Mouse (Mus musculus): Measurements from ENCODE around the gene Efcab5.
"Not testable (repeated sequence)": the region's sequence is repeated elsewhere in the genome, so short reads cannot be mapped to it uniquely, and the experiment has no call there.

The Efcab5 gene

GRCm38 (mm10) chr11:77096991-77097390, 91.8 kb downstream of the Efcab5 start:
- DNase-seq (ENCODE audit: low spot score in 2 of 2), result no peak

GRCm38 (mm10) chr11:77096581-77096980, 92.2 kb downstream of the Efcab5 start:
- DNase-seq (ENCODE audit: low spot score in 2 of 2), result no peak

GRCm38 (mm10) chr11:77095206-77095605, 93.6 kb downstream of the Efcab5 start:
- DNase-seq (ENCODE audit: low spot score in 2 of 2), result no peak

GRCm38 (mm10) chr11:77094136-77094535, 94.6 kb downstream of the Efcab5 start:
- no peak for DNase-seq (ENCODE audit: low spot score in 2 of 2)

GRCm38 (mm10) chr11:77093208-77093607, 95.6 kb downstream of the Efcab5 start:
- no peak for DNase-seq (ENCODE audit: low spot score in 2 of 2)

GRCm38 (mm10) chr11:77089162-77089561, 99.6 kb downstream of the Efcab5 start:
- DNase-seq (ENCODE audit: low spot score in 2 of 2), result no peak

GRCm38 (mm10) chr11:77087004-77087403, 101.8 kb downstream of the Efcab5 start:
- DNase-seq (ENCODE audit: low spot score in 2 of 2), result no peak

- no peak for DNase-seq (ENCODE audit: low spot score in 2 of 2)
Measured at GRCm38 (mm10) chr11:77084001-77084682, 104.6 kb downstream of the Efcab5 start.

GRCm38 (mm10) chr11:77079361-77079760, 109.4 kb downstream of the Efcab5 start:
- no peak for DNase-seq (ENCODE audit: low spot score in 2 of 2)

GRCm38 (mm10) chr11:77078273-77079134, 110.3 kb downstream of the Efcab5 start, which contains the start of gene Nsrp1:
Nsrp1 (minus strand) TSS chr11:77078435.
- peak; percentile 92 to 94 for DNase-seq (ENCODE audit: low spot score in 2 of 2)

- peak in 1 of 2 experiments; percentile 6 for DNase-seq (ENCODE audit: low spot score in 2 of 2)
Measured at GRCm38 (mm10) chr11:77077792-77078191, 111.0 kb downstream of the Efcab5 start.

- not testable (repeated sequence) for DNase-seq (ENCODE audit: low spot score in 2 of 2)
Measured at GRCm38 (mm10) chr11:77077331-77077730, 111.4 kb downstream of the Efcab5 start.

- DNase-seq (ENCODE audit: low spot score in 2 of 2), result no peak
Measured at GRCm38 (mm10) chr11:77070721-77071120, 118.0 kb downstream of the Efcab5 start.

GRCm38 (mm10) chr11:77068825-77069224, 119.9 kb downstream of the Efcab5 start:
- no peak for DNase-seq (ENCODE audit: low spot score in 2 of 2)

- no peak for DNase-seq (ENCODE audit: low spot score in 2 of 2)
Measured at GRCm38 (mm10) chr11:77063406-77063805, 125.4 kb downstream of the Efcab5 start.

- no peak for DNase-seq (ENCODE audit: low spot score in 2 of 2)
Measured at GRCm38 (mm10) chr11:77061951-77062350, 126.8 kb downstream of the Efcab5 start.

GRCm38 (mm10) chr11:77042816-77043215, 146.0 kb downstream of the Efcab5 start:
- no peak for DNase-seq (ENCODE audit: low spot score in 2 of 2)

GRCm38 (mm10) chr11:77041891-77042290, 146.9 kb downstream of the Efcab5 start:
- DNase-seq (ENCODE audit: low spot score in 2 of 2), result no peak
